Mouse (Mus musculus): ENCODE data around the gene Fcgr4.
"Not testable (repeated sequence)": the region's sequence is repeated elsewhere in the genome, so short reads cannot be mapped to it uniquely, and the experiment has no call there.

The Fcgr4 gene

GRCm38 (mm10) chr1:171018737-171019136 is at the start of gene Fcgr4:
Fcgr4 (plus strand) TSS chr1:171018920.
- no peak for DNase-seq (ENCODE audit: low spot score in 2 of 2)

- DNase-seq (ENCODE audit: low spot score in 2 of 2): no peak
These were observed 46.2 kb upstream of the Fcgr4 start for GRCm38 (mm10) chr1:170972494-170972893.

DNA sequence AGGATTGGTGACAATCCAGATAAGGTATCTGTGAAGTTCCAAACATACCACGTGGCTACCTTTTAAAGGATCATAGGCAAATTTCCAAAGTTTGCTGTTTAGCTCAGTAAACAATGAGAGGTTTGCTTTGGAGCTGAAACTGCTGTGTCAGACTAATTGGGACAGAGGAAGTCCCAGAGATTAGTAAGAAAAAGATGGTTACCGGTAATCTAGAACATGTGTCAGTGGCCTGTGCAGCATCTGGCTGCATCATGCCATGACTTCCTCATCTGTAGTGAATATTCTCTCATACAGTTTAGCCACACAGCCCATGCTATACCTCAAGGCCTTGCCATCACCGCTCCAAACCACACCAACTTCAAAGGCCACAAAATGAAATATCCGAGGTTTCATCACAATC is 45.8 kb upstream of the Fcgr4 start:
- DNase-seq (ENCODE audit: low spot score in 2 of 2): no peak

GRCm38 (mm10) chr1:170974171-170974570 is 44.5 kb upstream of the Fcgr4 start:
- no peak for DNase-seq (ENCODE audit: low spot score in 2 of 2)

GRCm38 (mm10) chr1:170974736-170975135 is 44.0 kb upstream of the Fcgr4 start:
- DNase-seq (ENCODE audit: low spot score in 2 of 2): no peak

DNA sequence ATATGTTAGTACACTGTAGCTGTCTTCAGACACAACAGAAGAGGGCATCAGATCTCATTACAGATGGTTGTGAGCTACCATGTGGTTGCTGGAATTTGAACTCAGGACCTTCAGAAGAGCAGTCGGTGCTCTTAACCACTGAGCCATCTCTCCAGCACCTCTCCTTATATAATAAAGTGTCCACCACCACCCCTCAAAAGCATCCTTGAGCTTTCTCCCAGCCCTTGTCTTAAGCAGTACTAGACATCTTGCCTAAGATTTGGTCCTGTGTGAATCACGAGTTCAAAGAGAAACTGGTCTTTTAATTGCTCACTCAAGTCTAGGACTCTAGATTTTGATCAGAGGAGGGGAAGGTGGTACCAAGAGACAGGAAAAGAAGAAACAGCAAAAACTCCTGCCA is 43.4 kb upstream of the Fcgr4 start:
- DNase-seq (ENCODE audit: low spot score in 2 of 2): not testable (repeated sequence)

- DNase-seq (ENCODE audit: low spot score in 2 of 2): peak; percentile 36 to 37
These were observed 43.0 kb upstream of the Fcgr4 start for GRCm38 (mm10) chr1:170975751-170976161.

DNA sequence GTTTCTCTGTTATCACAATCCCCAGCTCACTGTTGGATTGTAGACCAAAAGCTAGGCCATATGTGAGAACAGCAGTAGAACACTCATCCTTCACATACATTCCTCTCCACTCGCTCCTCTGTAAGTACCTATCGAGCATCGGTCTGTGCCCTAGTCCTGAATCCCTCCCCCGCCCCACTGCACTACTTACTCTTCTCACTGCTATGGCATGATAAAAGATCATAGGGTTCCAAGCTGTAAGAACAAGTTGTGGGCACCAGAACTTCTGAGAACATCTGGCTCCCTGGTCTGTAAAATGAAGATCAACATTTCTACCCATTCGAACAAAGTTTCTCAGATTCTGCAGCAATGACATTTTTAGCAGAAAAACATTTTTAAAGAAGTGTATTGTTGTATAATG is 42.3 kb upstream of the Fcgr4 start, which contains the start of gene Fcgr2b:
Gene Fcgr2b, minus strand, starts transcription at position 101 of the 400 bp plus-strand sequence.
- DNase-seq (ENCODE audit: low spot score in 2 of 2): no peak

DNA sequence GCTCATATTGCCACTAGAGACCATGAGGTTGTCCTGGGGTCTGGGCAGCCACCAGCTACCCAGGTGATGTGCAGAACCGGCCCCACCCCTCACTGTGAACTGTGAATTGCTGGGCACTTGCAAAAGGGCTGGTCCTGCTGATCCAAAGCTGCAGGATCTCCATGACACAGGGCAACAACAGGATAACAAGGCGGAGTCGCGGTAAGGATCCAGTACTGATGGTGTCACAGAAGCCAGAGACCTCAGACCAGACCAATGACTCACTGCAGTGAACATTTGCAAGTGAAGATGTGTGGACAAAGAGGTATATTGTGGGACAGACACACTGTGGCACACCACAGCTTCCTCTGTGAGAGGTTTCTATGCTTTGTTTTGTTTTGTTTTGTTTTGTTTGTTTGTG is 40.1 kb upstream of the Fcgr4 start:
- no peak for DNase-seq (ENCODE audit: low spot score in 2 of 2)

DNA sequence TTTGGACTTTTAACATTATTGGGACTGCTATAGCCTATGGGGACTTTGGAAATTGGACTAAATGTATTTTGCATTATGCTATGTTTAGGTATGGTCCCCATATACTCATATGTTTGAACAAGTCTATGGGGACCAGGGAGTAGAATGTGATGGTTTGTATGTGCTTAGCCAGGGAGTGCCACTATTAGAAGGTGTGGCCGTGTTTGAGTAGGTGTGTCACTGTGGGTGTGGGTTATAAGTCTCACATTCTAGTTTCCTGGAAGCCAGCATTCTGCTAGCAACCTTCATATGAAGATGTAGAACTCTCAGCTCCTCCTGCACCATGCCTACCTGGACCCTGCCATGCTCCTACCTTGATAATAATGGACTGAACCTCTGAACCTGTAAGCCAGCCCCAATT is 37.0 kb upstream of the Fcgr4 start:
- not testable (repeated sequence) for DNase-seq (ENCODE audit: low spot score in 2 of 2)

DNA sequence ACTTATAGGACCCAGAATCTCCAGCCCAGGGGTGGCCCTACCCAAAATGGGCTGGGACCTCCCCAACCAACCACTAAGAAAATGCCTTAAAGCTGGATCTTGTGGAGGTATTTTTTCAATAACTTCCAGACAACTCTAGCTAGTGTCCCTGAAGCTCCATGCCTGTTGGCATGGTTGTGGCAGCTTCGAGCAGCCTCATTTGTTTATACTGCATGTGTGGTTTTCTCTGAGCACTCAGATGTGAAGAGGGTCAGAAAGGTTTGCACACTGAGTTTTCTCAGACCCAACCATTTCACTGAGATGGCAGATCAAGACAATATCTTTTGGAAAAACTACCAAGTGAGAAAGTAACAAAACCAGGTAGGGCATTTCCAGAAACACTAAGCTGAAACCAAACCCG is 36.4 kb upstream of the Fcgr4 start:
- DNase-seq (ENCODE audit: low spot score in 2 of 2): no peak

- no peak for DNase-seq (ENCODE audit: low spot score in 2 of 2)
These were observed 35.7 kb upstream of the Fcgr4 start for GRCm38 (mm10) chr1:170983066-170983465.

DNA sequence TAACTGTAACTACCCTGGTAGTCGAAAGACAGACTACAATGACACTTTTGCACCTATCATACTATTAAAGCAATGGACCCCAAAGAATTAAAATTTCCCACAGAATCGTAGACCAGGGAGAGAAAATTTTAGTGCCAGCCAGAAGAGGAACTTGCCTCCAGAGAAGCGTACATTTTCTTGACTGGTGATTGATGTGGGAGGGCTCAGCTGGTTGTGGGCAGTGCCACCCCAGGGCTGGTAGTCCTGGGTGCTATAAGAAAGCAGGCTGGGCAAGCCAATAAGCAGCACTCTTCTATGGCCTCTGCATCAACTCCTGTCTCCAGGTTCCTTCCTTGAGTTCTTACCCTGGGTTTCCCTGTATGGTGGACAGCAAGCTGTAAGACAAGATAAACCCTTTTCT is 33.6 kb upstream of the Fcgr4 start:
- DNase-seq (ENCODE audit: low spot score in 2 of 2): no peak

DNA sequence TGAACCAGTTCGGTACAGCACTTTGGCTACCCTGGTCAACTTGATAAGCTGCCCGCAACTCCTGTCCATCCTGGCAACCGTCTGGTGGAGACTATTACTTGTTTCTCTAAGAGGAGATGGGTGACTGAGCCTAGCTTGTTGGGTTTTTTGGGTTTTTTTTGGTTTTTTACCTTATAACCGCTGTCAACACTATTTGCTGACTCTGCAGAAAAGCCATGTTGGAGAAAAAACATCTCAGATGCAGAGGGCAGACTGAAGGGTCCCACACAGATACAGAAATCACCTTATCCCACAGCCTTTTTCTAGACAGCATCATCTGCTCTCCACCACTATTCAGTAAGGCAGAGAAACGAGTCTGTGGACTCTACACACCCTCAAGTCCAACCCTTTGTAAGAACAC is 32.9 kb upstream of the Fcgr4 start:
- DNase-seq (ENCODE audit: low spot score in 2 of 2): no peak

GRCm38 (mm10) chr1:170989656-170990055 is 29.1 kb upstream of the Fcgr4 start:
- DNase-seq (ENCODE audit: low spot score in 2 of 2): peak in 1 of 2 experiments; percentile 38

DNA sequence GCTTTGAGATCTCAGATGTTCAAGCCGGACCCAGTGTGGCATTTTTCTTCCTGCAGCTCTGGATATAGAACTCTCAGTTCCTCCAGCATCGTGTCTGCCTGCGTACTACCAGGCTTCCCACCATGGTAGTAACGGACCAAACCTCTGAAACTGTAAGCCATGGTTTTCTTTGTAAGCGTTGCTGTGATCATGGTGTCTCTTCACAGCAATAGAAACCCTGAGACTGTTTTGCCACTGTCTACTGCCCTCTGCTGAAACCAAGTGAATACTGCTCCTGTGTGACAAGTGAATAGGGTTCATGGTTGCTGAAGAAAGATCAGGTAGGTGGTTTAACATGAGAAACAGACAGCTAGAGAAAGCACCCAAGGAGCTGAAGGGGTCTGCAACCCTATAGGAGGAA is 26.2 kb upstream of the Fcgr4 start:
- DNase-seq (ENCODE audit: low spot score in 2 of 2): peak; percentile 36 to 56

- DNase-seq (ENCODE audit: low spot score in 2 of 2): no peak
These were observed 22.7 kb upstream of the Fcgr4 start for GRCm38 (mm10) chr1:170996034-170996433.

DNA sequence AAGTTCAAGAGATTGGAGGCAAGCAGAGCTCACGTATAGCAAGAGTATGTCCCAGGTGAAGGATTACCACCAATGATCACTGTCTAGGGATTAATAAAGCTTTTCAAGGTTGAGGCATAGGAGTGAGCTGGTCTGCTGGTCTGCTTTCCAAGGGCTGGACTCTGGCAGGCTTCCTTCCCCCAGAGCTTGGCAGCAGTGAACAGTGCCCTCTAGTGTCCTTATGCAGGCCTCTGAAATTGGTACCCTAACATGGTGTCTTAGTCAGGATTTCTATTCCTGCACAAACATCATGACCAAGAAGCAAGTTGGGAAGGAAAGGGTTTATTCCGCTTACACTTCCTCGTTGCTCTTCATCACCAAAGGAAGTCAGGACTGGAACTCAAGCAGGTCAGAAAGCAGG is 22.0 kb upstream of the Fcgr4 start:
- DNase-seq (ENCODE audit: low spot score in 2 of 2): peak; percentile 59 to 73

DNA sequence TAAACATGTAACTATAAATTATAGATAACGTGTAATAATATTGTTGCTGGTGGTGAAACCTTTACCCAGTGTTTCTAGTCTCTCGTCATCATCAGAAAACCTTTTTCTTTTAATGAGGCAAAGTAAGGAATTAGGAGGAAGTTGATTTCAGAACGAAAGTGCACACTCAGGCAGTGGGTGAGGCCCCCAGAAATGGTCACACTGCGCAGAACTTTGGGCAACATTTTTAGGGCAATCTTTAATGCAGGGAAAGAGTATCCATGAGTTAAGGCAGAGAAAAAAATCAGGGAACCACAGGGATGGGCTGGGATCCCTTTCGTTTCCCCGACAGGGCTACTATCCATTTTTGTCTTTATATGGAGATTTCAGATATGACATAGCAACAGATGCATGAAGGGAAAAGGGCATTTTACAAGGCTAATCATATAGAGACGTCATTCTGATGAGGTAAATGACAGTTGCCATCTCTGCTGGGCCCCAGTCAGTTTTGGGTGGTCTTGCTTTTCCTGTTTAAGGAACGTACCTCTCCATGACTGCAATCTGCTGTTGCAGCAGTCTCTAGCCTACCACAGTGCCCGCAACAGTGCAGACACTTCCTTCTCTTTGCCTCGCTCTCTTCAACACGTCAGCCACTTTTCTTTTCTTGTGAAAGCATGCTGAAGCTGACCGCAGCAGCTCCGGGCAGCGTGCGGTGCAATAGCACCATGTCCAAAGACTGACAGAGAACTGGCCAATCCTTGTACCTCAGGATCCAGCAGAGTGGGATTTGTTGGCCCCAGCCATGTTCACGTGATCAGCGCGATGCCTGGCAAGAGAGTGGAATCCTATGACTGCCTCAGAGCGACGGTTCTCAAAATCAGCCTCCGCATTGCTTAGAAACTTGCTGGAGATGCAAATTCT is 20.7 kb upstream of the Fcgr4 start:
- peak; percentile 83 to 90 for DNase-seq (ENCODE audit: low spot score in 2 of 2)

GRCm38 (mm10) chr1:170999811-171000210 is 18.9 kb upstream of the Fcgr4 start:
- DNase-seq (ENCODE audit: low spot score in 2 of 2): no peak

DNA sequence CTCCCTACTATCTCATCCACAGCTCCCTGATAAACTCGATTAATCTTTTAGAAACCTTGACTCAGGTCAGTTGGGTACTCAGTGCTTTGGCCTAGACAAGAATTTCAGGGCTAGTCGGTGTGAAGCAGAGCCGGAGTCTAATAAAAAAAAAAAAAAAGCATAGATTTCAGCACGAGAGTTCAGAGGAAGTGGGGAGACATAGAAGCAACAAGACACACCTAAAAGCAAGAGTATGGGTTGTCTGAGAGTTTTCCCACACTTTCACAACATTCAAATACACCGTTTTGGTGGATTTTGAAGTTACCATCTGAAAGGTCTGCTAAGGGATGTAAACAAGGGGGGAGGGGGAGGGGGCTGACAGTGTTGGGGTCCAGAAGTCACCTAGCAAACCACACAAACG is 13.6 kb upstream of the Fcgr4 start:
- no peak for DNase-seq (ENCODE audit: low spot score in 2 of 2)

DNA sequence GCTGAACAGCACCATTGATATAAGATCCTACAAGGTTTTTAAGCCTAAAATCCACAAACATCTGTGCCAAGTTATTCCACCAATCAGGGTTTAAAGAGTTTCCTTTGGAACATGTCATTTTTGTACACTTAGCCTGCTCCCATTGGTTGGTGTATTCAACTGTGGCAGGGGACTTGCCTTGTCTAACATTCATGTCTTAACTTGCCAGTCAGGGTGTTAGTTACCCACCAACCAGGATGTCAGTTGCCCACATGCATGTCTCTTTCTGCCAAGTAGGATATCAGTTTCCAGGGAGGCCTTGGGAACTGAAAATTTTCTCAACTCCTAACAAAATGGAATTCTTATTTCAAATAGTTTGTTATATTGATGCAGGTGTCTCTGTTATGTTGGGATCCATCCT is 13.1 kb upstream of the Fcgr4 start:
- no peak for DNase-seq (ENCODE audit: low spot score in 2 of 2)

DNA sequence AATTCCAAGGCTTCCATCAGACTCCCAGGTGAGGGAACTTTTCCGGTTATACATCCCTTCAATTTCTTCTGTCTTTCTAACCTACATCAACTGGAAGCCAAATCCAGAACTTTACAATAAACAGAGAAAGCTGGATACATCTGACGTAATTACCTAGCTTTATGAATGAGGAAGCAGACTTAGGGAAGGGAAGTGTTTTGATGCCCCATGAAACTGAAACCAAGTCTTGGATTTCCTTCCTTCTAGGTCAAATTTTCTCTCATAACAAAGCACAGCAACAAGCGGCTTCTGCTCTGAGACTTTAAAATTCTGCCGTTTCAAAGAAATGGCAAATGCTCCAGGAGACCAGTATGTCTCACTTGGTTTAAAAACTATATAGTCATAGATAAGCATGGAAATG is 12.4 kb upstream of the Fcgr4 start:
- no peak for DNase-seq (ENCODE audit: low spot score in 2 of 2)

DNA sequence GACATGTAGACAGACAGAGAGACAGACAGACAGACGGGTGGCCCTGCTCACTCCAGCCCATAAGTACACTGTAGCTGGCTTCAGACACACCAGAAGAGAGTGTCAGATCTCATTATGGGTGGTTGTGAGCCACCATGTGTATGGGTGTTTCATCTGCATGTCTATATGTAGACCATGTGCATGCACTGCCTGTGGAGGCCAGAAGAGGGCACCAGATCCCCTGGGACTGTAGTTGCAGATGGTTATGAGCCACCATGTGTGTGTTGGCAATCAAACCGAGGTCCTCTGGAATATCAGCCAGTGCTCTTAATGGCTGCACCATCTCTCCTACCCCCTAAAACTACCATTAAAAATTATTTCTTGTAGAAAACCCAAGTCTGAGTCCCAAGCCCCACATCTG is 11.8 kb upstream of the Fcgr4 start:
- no peak for DNase-seq (ENCODE audit: low spot score in 2 of 2)
